Mouse (Mus musculus) urinary bladder, adult 18-20 months (tissue): ENCODE data around the gene S100a9.
A peak's percentile ranks its signal among the peaks of the same experiment; 100 is the strongest.

ENCODE experiments used
- DNase-seq, 2 experiments: peaks; one replicate each; pipeline ENCODE4 v3.0.0; 2022; ENCODE audit warnings: low spot score in 2 of 2, mixed read lengths in 2 of 2

The S100a9 gene

DNA sequence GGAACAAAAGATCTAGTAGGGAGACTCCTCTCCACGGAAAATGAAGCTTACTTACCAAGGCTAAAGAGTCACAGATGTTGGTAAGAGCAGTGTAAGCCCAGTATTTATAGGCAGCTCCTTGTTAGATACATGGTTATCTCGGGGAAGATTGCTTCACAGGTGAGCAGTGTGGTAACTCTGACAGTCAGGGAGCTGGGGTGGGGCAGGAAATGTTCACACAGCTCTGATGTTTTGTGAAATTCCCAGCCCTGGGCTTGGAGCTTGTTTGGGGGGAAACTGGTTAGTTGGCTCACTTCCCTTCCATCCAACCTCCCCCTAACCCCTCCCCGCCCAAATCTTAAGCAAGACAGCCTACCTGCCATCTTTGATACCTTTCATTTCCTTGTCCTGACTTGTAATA lies at the start of gene S100a9:
Gene S100a9, minus strand, starts transcription at position 109 of the 400 bp plus-strand sequence.
- DNase-seq = no peak

DNA sequence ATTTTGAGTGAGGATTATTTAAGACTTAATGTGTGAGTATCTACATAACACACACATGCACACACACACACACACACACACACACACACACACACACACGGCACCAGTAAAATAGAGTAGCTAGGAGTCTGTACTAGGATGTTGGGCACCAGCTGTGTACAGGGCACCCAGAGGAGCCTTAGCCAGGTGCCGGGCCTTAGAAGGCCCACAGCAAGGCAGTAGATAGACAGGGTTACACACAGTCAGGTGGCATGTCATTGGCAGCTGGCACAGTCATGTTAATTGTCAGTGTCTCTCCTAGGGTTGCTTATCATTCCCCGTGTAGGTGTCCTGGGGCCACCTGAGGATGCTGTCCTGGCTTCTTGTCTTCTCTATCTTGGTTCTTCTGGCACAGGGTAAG lies 31.1 kb upstream of the S100a9 start, which contains the start of gene Pglyrp4:
Gene Pglyrp4, plus strand, starts transcription at position 301 of the 400 bp plus-strand sequence.
- DNase-seq = no peak

DNA sequence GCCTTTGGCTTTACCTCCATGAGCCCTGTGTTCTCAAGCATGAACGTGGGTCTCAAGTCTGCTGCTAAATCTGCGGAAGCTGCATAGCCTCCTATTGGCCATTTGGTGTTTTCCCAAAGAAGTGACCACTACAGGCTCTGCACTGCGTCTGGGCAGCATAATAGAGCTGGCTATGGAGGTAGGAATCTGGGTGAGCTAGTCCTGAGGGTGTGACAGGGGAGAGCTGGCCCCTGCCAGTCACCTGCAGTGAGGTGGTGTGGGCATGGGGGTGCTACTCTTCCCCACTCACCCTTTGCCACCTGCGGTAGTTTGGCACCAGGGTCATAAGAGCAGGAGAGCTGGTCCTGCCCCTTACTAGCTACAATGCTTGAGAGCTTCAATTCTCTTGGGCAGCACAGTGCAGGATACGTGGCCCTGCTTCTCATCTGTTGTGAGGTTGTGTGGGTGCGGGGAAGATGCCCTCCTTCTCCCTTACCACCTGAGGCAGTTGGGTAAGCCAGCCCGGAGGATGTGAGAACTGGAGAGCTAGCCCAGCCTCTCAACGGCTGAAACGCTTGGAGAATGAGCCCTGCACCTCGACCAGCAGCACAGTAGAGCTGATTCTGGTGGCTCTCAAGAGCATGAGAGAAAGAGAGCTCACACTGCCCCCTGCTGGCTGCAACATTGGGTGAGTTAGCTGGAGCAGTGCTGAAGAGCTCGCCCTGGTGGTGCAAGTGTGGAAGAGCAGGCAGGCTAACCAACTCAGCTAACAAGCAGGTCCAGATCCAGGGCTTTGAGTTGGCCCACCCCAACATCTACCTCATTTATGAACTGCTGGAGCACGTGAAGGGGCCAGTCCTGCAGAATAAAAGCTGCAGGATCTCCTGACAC lies 14.3 kb upstream of the S100a9 start:
- peak; percentile 72 to 85 for DNase-seq

DNA sequence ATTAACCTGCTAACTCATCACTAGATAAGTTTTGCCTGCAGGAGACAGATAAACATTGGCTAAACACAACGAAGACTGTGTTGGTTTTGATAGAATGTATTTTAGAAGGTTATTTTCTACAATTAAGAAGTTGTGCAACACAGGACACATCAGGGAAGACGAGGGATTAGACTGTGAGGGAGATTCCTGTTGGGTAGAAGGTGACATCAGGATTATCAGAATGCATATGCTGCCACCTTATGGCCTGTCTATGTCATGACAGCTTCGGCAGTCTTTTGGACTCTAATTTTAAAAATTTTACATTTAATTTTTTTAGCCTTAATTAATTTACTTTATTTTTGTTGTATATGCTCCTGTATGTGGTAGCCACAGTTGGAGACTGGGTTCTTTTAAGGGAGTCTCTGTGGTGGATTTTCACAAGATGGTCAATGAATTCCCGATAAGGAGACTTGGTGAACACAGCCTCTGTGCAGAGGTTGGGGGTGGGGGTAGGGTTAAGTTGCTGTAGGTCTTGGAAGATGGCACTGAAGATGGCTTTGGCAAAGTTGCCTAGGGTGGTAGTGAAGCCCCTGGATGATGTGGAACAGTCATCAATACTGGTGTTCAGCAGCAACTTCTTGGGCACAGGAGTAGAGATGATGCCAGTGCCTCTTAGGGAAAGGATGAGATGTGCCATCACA lies 13.1 kb upstream of the S100a9 start:
- no peak for DNase-seq

DNA sequence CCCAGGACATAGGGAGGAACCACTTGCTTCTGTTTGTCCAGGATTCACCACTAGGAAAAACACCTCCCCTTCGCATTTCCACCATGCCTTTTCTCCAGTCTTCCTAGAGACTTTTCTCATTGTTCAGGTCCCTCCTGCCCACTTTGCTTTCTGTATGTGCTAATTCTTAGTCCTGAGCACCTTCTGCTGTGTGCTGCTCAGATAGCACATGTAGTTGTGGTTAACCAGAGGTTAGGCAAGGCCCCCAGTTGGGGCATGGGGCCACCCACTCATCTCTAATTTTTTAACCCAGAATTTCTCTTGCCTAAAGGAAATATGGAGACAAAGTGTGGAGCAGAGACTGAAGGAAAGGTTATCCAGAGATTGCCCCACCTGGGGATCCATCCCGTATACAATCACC lies 6.7 kb upstream of the S100a9 start:
- no peak for DNase-seq

DNA sequence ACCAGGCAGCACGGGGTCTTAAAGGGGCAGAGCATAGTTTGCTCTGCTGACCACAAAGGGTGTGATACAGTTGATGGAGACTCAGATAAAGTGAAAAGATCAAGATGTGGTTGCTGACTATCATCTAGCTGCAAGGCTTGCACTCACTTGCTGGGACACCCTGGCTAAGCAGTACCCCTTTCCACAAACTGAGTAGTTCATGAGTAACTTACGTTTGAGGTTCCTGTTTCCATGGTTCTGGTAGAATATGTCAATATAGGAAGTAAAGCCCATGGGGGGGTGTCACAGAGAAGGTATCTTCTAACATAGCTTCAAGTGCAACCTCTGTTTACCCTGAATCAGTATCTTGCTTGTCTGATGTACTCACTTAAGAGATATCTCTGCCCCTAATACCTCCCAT lies 2.0 kb downstream of the S100a9 start:
- no peak for DNase-seq

DNA sequence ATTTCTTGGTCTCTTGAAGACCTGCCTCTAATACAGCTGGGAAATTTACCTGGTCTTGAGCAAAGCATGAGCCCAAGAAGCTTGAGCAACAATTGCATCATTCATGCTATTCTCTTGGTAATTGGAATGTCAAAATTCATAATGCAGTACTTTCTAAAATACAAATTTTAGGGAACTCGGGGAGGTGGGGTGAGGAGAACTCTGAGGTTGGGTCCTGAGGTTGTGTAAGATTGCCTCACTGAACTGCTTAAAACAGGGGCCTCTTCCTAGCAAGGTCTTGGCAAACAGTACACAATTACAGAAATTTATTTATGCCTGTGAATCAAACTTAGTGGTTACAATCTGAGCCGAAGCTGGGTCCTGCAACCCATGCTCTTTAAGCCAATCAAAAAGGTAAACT lies 8.7 kb downstream of the S100a9 start:
- DNase-seq = no peak

DNA sequence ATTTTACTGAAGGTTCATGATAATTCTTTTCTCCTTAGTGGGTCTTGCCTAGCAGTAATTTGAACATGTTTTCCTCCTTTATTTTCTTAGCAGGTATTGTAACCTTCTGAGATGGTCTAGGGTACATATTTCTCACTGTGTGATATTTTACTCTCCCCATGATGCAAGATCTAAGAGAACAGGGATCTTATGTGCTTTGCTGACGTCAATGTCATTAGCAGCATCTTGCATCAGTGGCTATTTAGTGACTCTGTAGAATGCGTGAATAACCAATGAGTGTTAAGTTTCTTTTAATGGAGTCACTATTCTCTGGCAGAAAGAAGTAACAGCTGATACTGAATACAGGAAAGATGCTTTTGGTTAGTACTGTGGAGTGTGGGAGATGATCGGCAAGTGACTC lies 11.6 kb downstream of the S100a9 start:
- DNase-seq = no peak

DNA sequence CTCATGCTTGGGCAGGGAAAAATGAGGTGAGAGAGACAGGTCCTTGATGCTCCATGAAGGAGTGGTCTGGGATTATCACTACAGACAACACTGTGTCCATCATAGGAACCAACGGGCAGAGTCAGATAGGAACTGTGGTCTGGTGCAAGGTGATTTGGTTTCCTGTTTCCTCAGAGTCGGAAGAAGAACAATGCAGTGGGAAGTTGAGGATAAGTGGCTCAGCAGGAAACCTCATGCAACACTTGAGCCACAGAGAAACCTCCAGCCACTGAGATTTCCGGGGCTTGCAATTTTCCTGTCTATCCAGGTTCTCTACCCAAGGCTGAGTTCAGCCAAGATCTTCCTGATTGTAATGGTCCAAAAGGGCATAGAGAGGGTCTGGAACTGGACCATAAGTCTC lies 16.9 kb downstream of the S100a9 start:
- no peak for DNase-seq

DNA sequence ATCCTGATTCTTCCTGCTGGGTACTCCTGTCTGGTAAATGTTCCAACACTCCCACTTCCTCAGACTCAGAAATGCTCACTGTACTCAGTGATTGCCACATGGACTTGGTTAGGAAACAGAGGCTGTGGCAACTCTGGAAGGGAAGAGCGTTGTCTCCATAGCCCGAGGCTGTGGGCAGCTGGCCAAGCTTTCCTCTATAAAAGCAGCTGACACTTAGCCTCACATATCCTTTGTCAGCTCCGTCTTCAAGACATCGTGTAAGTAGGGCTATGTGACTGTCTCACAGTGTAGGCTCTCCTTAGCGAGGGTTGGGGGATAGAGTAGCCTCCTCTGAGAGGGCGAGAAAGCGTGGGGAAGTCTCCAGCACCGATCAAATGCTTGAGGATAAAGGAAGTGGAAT lies 26.7 kb downstream of the S100a9 start, which contains the start of gene S100a8:
Gene S100a8, plus strand, starts transcription at position 133 of the 400 bp plus-strand sequence.
- DNase-seq = no peak

DNA sequence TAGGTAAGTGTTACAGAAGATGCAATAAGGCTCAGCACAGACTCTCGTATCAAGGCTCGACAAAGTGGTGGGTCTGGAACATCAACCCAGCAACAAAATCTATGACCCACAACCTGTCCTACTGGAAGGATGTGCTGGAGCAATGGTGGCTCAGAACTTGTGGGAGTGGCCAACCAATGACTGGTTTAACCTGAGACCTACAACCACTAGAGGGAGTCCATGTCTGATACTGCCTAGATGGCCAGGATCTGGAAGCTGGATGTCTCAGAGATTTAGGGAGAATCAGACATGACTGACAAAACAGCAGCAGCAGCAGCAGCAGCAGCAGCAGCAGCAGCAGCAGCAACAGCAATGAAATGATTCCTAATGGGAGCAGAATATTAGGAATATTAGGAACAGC lies 31.3 kb downstream of the S100a9 start:
- no peak for DNase-seq

DNA sequence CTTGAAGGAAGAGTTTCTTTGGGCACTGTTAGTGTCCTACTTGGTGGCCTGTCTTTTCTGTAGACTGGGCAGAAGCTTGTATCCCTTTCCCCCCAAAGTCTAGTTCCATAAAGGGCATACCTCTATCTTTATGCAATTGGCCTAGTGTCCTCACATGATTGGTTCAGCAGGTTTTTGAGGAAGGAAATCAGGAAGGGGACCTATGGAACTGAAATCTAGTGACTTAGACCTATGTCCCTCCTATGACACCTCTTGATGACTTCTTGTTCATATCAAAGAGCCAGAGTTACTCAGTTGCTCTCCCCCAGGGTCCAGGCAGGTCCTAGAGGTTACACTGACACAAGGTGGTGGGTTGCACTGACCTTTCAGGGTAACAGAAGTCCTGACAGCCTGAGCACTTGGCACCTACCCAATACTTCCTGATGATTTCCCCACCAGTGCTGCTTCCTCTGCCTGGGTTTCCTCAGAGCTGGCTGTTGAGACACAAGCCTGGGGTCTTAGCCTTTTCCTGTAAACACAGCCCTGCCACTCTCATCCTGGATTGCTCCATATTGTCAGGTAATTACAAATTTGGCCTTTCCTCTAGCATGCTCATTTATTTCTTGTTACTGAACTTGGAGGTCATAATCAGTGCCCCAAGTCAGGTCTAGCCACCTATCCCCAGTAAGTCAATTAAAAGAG lies 36.0 kb downstream of the S100a9 start:
- DNase-seq = no peak

DNA sequence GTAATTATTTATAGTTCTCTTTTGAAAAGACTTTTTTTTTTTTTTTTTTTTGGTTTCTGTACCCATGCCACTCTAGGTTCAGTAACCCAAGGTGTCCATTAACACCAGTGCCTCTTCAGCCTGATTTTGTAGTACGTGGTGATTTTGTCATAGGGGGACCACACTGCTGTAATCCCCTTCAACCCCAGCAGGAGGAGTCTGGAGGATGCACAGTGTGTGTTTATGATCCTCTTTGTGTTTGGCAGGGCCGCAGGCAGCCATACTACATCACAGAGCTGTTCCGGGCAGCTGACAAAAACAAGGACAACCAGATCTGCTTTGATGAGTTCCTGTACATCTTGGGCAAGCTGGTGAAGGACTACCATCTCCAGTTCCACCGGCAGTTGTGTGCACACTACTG lies 38.1 kb downstream of the S100a9 start:
- DNase-seq = no peak

DNA sequence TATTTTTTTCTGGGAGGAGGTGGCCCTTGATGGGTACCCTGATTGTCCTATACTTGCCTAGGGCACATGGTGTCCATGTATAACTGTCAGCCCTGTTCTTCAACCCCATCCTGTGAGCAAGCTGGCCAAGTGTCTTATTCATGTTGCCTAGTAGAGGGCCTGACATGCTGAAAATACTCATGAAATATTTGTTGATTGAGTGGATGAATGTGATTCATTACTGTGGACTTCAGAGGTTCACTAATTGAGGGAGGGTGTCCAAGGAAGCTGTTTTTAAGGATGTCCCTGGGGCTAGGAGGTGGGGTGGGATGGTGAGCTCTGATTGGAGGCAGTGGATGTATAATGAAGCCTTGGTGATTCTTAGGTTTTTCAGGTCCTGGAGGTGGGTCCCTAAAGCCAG lies 41.8 kb downstream of the S100a9 start, which contains the start of gene S100a7a:
Gene S100a7a, plus strand, starts transcription at position 301 of the 400 bp plus-strand sequence.
- no peak for DNase-seq

DNA sequence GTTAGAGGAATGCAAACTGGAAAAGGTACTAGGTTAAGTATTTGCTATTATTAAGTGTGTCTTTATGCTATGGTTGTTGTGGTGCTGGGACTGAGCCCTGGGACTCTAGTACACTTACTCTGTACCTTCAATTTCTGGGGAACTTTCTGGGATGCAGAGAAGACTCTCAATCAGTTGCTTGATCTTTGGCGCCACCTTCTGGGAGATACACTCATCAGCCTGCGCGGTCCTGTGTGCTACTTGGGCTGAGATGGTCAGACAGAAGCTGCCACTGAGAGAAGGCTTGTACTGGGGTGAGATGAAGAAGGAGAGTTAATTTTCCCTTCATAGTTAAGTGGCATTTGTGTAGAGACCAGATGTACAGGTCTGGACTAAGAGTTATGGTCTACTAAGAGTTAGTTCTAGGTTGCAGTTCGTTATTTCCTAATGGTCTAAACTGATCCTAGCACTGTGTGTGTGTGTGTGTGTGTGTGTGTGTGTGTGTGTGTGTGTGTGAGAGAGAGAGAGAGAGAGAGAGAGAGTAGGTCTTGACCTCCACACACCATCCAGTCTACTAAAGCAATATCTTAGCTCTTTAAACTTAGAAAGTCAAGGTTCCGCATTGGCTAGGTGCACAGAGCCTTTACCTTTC lies 42.5 kb downstream of the S100a9 start:
- peak; percentile 55 to 65 for DNase-seq

DNA sequence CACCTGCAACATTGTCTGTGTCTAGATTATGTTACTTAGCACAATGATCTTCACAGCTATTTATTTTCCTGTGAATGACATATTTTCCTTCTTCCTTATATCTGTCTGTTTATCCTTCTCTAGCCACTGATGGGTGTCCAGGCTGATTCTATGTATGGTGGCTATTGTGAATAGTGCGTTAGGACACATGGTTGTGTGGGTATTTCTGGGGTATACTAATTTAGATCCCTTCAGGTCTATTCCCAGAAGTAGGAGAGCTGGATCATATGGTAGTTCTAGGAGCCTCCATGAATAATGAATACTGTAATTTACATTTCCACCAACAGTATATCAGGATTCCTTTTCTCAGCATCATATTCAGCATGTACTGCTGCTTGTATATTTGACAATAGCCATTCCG lies 45.7 kb downstream of the S100a9 start:
- no peak for DNase-seq

DNA sequence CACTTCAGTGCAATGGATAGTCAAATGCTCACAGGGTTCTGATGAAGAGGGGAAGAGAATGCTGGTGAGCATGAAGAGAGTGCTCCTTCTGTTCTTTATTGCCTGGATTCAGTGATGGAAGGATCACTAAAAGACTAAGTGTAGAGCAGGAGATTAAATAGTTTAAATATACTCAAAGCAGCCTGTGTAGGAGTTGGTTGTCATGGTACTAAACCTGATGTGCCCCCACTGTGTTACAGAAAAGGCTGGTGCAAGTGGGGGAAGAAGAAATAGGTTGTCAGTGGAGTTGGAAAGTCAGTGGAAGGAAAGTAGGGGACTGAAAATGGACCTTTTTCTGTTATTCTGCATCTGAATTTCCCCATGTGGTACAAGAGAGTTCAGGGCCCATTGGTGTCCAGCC lies 46.5 kb downstream of the S100a9 start:
- DNase-seq = no peak

DNA sequence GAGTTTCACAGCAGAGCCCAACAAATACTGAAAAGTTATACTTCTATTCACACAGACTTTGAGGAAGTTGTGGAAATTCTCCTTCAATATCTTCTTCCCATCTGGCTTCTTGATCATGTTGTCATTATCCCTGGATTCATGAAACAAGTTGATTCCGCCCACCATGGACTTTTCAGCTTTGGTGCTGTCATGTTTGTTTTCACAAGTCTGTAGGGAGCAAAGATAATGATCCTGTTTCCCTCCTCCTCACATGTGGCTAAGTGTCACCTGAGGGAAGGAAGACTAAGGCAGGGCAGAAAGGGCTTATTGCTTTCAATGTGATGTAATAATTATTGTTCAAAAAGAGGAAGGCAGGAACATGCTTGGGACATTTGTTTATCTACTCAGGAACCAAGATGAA lies 48.2 kb downstream of the S100a9 start:
- DNase-seq = no peak

DNA sequence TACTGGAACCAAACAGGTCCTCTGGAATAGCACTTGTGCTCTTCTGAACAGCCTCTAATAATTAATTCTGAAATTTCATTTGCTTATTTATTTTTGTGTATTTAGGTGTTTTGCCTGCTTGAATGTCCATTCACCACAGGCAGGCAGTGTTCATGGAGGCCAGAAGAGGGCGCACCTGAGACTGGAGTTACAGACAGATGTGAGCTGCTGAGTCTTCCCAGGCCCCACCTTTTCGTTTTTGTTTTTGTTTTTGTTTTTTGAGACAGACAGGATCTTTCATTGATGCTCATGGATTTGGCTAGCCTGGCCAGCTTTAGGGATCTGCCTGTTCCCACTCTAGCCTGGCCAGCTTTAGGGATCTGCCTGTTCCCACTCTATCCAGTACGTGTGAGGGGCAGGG lies 51.3 kb downstream of the S100a9 start:
- DNase-seq = no peak
